Mouse (Mus musculus) layer of hippocampus, adult 9-10 months (tissue): Measurements from ENCODE around the gene Hamp.
A peak's percentile ranks its signal among the peaks of the same experiment; 100 is the strongest.
"Not testable (repeated sequence)": the region's sequence is repeated elsewhere in the genome, so short reads cannot be mapped to it uniquely, and the experiment has no call there.

ENCODE experiments used
- DNase-seq: peaks from one replicate; pipeline ENCODE4 v3.0.0; 2022; ENCODE audit warnings: low spot score

Hamp gene

DNA sequence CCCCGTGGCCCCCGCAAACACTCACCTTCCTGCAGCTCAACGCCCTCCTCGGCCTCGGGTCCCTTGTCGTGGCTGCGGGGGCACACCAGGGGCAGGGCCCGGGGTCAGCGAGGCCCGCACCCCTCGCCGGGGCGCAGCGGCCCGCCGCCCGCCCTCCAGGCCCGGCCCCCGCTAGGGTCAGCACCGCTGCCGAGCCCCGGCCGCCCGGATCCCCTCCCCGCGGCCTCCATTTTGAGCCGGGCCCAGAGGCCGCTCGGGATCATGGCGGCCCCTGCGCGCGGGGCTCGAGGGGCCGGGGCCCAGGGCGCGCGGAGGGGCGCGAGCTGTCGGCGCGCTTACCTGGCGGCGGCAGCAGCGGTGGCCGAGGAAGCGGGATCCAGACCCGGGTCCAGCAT, 12.5 kb upstream of the Hamp start:
- DNase-seq = no peak

DNA sequence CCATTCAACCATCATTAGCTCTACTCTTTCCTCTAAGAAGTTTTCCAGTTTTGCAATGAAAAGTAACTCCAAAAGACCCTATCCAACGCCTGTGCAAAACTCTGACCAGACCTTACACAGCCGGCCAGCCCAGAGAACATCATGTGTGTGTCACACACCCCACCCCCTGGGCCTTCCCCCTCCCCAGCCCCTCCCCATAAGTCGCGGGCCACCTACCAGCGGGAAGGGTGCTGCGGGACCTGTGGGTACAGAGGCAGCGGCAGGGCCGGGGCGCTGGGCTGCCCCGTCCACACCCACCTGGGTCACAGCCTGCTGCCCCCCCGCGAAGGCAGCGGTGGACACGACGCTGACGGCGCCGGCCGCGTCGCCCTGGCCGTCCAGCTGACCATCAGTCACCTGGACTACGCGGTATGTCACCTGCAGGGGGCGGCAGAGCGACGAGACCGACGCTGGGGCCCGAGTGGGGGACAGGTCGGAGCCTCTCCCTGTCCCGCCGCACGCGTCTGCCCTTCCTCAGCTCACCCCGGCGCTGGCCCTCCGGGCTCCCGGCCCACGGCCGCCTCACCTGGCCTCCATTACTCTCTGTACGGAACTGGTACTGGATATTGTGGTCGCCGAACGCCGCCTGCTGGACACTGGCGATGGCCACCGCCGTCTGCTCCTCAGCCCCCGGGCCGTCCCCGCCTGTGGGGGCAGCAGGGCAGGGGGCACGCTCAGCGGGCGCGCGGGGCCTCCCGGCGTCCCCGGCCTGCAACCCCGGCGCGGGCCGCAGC, 11.9 kb upstream of the Hamp start:
- DNase-seq = peak; percentile 49

DNA sequence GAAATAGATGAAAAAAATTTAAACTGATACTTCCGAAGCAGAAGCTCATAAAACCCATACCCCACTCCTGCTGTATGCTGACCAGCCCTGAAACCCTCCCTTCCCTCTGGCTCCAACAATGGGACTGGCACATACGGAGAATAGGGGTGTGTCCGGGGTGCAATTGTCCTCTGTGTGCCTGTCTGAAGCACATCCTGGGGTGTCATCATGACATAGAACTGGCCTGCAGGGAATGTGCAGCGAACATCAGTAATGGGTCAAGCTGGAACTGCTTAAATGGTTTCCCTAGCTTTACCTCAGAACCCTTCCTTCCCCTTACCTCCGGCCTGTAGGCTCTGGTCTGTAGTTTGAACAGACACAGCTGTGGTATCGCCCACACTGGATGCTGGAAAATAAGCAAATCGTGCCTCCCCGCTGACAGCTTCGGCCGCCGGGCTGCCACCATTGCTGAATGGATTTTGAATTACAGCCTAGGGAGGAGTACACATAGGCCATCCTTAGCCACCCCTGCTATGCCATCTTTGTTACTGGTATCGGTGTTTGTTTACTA, 11.2 kb upstream of the Hamp start:
- no peak for DNase-seq

DNA sequence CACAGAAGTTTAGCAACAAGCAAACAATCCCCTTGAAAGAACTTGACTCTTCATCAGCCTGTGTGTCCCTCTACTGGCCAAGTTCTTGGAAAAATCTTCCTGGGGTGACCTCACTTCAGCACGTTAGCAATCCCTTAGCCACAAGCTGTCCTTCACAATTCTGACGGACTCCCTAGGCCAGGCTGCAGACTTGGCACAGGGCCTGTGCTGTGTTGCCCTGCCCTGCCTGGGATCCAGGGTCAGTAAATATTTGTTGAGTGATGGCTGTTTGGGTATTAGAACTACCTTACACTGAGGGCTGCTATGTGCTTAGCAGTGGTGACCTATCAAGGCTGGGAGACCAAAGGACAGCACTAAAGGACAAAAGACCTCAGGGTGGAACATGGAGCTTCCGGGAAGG, 10.2 kb upstream of the Hamp start:
- DNase-seq = no peak

DNA sequence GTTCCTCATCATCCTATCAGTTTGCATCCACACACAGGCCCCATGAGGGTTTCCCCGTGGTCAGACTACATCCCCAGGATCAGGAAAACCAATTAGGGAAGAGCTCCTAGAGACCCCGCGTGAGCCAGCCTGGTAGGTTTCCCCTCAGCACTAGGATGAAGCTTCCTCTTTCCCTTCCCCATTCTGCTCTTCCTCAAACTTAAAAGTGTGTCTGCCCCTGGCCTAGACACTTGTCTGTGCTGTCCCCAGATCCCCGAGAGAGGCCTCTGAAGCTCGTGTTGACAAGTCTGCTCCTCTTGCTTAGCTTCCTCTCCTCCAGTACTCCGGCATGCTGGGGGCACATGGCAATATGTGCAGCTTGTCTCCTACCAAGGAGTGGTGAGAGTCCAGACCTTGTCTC, 9.6 kb upstream of the Hamp start:
- DNase-seq = no peak

DNA sequence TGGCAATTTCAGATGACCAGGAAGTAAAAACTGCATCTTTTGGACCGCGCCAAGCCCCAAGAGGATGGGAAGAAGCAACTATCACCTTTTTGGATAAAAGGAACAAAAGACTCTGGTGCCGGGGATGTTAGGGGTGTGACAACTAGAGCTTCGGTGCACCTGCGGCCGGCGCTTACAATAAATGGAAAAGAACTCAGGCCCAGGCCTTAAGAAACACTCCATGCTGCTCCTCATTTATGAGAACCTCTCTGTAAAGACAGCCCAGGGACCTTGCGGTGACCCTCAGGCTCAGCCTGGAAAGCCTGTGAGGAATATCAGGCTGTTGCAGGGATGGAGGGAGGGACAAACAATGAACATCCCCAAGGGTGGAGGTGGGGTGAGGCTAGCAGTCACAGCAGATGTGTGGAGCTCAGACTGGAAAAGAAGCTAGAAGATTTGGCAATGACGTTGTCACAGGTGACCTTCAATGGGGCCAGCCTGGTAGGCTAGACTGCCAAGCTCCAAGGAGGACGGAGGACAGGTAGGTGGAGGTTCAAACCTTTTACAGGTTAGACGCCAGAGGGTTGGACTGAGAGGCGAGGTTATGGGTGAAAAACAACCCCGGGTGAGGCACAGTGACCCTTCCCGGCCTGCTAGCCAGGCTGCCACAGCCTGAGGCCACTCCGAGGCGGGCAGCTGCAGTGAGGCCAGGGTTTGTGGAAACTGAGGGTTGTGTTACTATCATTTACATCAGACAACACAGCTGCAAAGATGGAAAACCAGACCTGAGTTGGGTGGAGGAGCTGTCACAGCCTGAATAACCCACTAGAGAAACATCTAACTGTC, 8.8 kb upstream of the Hamp start:
- DNase-seq = no peak

DNA sequence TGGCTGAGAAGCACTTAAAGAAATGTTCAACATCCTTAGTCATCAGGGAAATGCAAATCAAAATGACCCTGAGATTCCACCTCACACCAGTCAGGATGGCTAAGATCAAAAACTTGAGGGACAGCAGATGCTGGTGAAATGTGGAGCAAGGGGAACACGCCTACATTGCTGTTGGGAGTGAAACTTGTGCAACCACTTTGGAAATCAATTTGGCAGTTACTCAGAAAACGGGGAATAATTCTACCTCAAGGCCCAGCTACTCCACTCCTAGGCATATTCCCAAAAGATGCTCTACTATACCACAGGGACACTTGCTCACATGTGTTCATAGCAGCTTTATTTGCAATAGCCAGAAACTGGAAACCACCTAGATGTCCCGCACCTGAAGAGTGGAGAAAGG, 6.1 kb upstream of the Hamp start:
- not testable (repeated sequence) for DNase-seq

DNA sequence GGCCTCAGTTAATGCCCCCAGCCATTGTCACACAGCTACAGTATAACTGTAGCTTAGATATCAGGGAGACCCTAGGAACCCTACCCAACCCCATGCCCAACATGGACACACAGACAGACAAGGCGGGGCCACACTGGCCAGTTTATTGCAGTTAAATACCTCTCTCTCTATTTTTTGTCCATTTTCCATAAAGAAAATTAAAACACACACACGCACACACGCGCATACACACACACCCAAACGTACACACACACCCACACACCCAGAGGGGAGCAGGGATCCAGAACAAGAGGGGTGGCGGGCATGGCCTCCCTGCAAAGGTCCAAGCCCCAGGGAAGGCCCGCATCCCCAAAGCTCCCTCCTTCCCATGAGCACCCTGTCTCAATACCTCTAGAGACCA, 2.0 kb upstream of the Hamp start:
- DNase-seq = no peak

DNA sequence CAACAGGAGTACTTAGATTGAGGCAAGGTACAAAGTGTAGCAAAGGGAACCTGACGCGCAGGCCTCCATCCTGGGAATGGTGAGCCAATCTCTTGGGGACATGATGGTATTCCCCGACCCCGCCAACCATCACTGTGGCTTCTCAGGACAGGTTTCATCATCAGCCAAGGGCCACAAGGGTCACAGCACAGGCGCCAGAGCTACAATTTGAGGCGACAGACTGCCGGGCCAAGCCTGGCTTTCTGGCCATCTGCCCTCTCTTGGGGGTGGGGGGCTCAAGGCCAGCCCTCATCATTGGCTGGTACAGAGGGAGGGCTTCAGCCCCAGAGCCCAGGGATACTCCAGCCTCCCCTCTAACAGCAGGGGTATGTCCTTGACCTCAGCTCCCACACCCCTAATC, 1.6 kb upstream of the Hamp start:
- DNase-seq = not testable (repeated sequence)

DNA sequence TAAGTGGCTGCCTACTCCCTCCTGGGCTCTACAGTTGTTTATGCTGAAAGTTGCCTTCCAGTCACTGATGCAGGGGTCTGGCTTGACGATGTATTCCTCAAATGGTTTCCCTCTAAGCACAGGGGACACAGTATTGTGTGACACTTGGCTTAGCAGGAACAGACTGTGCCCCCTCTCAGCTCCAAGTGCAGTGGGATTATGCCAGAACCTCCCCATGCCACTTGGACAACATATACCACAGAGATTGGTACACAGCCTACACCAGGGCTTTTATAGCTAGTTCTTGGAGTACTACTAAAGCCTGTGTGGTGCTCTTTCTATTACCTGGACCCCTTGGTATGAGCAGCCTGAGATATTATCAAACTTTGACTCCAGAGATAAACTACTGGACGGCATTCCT, 874 bp upstream of the Hamp start:
- DNase-seq = not testable (repeated sequence)

DNA sequence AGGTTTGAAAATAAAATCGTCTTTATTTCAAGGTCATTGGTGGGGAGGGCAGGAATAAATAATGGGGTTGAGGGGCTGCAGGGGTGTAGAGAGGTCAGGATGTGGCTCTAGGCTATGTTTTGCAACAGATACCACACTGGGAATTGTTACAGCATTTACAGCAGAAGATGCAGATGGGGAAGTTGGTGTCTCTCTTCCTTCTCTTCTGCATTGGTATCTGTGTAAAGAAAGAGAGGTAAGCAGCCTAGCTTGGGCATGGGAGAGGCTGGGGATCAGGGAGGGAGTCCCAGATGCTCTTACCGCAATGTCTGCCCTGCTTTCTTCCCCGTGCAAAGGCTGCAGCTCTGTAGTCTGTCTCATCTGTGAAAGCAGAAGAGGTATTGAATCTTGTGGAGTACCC, 1.5 kb downstream of the Hamp start:
- not testable (repeated sequence) for DNase-seq

DNA sequence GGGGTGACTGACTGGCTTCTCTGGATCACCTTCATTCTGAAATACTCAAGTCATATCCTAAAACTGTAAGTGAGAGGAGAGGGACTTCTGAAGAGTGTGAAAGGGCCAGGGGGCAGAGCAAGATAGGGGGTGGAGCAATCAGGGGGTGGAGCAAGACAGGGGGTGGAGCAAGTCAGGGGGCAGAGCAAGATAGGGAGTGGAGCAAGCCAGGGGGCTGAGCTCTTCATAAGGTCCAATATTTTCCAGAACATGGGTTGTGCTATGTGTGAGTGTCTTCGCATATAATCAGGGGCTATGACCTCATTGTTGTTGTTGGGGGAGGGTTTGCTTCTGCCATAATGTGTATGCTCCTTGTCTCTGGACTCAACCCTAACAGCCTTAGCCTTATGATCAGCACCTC, 3.8 kb downstream of the Hamp start:
- not testable (repeated sequence) for DNase-seq

DNA sequence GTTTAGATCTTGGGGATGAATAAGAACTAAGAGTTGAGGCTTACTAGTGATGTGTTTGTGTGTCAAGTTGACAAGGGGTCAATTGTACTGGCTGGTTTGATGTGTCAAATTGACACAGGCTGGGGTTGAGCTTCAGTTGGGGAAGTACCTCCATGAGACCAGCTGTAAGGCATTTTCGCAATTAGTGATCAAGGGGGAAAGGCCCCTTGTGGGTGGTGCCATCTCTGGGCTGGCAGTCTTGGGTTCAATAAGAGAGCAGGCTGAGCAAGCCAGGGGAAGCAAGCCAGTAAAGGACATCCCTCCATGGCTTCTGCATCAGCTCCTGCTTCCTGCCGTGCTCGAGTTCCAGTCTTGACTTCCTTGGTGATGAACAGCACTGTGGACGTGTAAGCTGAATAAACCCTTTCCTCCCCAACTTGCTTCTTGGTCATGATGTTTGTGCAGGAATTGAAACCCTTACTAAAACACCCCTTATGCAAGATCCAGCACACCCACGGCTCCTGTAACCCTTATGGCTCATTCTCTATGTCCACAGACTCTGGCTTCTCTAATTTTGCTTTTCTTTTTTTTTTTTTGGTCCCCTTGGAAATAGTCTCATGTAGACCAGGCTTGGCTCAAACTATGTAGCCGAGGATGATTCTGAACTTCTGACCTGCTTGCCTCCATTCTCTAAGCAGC, 8.3 kb downstream of the Hamp start:
- DNase-seq = not testable (repeated sequence)

DNA sequence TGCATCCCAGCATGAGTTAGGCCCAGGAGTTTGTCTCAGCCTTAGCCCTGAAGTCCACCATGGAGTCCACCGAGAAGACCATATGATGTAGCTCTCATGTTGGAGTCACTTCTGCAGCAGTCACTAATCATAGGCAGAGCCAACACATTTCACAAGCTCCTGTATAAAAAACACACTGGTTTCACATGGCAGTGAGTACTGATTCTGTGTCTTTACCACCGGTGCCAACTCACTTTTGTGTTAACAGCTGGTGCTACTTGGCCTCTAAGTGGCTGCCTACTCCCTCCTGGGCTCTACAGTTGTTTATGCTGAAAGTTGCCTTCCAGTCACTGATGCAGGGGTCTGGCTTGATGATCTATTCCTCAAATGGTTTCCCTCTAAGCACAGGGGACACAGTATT, 19.3 kb downstream of the Hamp start, which contains the start of gene Hamp2:
Hamp2 (minus strand) TSS at position 101 of the 400 bp plus-strand sequence.
- not testable (repeated sequence) for DNase-seq

DNA sequence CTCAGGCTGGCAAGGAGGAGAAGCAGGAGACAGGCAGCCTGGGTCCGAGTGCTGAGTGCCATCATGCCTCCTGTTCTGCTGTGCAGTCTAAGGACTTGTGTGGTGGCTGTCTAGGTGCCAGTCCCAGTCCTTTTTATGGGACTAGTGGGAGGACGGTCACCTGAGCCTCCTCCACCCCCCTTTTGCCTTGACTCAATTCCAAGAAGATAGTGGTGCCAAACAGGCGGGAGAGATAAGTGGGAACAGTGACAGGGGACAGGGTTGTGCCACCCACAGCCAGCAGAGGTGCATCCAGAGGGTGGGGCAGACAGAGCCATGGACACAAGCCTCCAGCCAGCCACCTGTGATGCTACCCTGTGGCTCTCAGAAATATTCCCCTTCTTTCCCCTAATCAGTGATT, 19.8 kb downstream of the Hamp start:
- no peak for DNase-seq

DNA sequence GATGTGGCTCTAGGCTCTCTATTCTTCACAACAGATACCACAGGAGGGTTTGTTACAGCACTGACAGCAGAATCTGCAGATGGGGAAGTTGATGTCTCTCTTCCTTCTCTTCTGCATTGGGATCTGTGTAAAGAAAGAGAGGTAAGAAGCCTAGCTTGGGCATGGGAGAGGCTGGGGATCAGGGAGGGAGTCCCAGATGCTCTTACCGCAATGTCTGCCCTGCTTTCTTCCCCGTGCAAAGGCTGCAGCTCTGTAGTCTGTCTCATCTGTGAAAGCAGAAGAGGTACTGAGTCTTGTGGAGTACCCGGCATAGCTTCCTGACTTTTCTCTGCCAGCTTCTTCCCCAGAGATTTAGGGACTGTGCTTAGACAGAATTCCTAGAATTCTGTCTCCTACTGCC, 21.3 kb downstream of the Hamp start:
- DNase-seq = not testable (repeated sequence)

DNA sequence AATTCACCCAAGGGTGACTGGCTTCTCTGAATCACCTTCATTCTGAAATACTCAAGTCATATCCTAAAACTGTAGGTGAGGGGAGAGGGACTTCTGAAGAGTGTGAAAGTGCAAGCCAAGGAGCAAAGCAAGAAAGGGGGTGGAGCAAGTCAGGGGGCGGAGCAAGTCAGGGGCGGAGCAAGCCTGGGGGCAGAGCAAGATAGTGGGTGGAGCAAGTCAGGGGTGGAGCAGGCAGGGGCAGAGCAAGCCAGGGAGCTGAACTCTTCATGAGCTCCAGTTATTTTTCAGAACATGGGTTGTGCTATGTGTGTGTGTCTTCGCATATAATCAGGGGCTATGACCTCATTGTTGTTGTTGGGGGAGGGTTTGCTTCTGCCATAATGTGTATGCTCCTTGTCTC, 23.6 kb downstream of the Hamp start:
- DNase-seq = no peak

DNA sequence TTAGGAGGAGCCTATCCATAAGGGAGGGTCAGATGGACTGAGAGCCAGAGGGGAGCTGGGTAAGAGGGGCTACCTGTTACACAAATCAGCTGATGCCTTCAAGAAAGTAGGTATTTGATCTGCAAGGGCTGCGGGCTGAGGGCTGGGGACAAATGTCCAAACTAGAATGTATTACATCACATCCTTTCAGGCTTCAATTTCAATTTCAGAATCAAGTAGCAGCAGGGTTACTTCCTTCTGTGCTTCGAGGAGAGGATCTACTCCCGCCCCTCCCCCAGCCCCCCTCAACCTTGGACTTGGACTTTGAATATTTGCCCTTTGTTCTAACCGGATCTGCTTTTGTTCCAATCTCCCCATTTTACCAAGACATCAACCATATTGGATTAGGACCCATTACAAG, 26.6 kb downstream of the Hamp start:
- no peak for DNase-seq

DNA sequence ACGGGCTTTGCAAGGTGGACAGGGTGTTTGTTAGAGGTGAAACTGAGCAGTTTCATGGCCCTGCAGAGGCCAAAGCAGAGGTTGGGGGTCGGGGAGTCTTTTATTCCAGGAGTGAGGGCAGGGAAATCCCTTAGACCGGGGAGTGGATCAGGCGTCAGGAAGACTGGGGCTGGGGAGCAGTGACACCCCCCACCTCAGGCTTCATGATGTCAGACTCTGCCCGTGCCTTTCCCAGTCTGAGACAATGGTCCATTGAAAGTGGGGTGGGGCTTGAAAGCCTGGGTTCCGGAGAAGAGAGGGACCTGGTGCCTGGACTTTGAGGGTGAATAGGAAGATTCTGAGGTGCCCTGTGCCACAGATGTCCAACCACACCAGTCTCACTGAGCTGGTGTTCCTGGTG, 27.1 kb downstream of the Hamp start:
- no peak for DNase-seq

DNA sequence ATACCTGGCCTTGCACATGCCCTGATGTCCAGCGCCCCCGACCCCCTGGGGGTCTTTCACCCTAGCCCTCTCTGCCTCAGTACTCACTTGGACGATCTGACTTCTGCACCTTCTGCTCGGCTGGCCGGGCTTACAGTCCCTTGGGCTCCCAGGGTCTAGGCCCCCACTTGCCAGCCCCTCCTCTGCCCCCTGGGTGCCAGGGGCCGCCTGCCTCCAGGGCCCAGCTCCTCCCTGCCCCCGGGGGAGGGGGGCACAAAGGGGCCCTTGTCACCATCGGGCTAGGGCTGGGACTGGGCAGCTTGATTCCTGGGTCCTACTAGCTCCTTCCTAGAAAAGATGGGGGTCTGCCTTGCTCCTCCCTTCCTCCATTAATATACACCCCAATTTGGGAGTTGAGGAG, 29.1 kb downstream of the Hamp start, which contains the start of gene Mag:
Mag (minus strand) TSS at position 142 of the 400 bp plus-strand sequence.
- DNase-seq = no peak

DNA sequence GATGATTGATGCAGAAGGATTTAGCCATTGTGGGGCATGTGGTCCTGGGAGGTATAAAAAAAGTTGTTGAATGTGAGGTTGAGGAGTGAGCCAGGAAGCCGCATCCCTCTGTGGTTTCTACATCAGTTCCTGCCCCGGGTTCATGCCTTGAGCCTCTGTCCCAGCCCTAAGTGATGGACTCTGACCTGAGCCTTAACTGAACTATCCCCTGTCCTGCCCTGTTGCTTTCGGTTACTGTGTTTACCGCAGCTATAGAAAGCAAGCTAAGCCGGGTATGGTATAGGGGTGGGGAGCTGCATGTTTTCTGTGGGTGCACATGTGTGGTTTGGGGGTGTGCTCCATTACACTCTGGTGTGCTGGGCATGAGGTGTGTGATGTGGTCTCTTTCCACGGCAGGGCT, 34.1 kb downstream of the Hamp start:
- DNase-seq = no peak

DNA sequence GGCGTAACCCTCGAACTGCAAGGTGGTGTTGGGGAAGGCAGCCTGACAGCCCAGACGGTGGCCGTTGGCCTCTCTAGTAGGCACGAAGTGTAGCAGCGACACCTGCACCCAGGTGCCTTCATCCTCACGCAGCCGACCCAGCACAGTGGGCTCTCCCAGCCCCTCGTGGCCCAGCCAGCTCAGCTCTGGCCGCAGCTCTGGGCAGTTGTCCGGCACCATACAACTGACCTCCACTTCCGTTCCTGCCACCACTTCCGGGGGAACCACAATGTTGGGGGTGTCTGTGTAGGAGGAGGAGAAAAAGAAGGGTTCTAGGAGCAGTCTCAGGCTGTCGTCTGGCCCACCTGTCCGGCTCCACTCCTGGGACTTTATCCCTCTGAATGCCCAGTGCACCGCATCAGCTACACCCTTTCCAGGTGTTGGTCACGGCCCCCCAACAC, 34.8 kb downstream of the Hamp start:
- DNase-seq = no peak
